Mouse (Mus musculus) cerebellum, postnatal 25 days (tissue): ENCODE measurements at regions not wholly inside any gene's neighbourhood (a gene's known extent, or its start where the extent isn't known, plus 50 kb on each side); places are given as distances from the start of the nearest gene placed in this dataset.

Experiments used
- DNase-seq, 2 experiments: peaks; one replicate each; pipeline ENCODE4 v3.0.0; 2021; ENCODE audit warnings: mixed read lengths in 2 of 2

GRCm38 (mm10) chrX:62584011-62584625 is 116.3 kb downstream of the 4931400O07Rik start:
- DNase-seq, result peak; percentile 45 to 66
